Mouse (Mus musculus) heart, embryonic 16.5 days (tissue): ENCODE data around the gene Smagp. TPM values are rescaled to one million over a fixed set of nuclear protein-coding genes. Genes with fewer than 3 reads are reported as not detected.

Source experiments
- ATAC-seq: fragments of 200-750 bp; cut with Nextera tagmentation; replicated peaks from 2 replicates; pipeline ENCODE4 v1.8.0; 2017; ENCODE audit warnings: moderate number of reproducible peaks; ENCODE audit not compliant: insufficient read depth, low FRiP score; ENCODE audit errors: extremely low read depth
- H3K27ac ChIP-seq: fragments of 300-500 bp; sonication (generic); 2 replicates; pipeline ENCODE4 v1.5.1; 2014; ENCODE audit warnings: mild to moderate bottlenecking, low read length, control low read depth, moderate library complexity
- H3K27me3 ChIP-seq: fragments of 300-500 bp; sonication (generic); 2 replicates; pipeline ENCODE4 v1.6.1; 2014; ENCODE audit warnings: low read length, mixed read lengths; ENCODE audit not compliant: control insufficient read depth, insufficient read depth
- H3K36me3 ChIP-seq: fragments of 300-500 bp; sonication (generic); 2 replicates; pipeline ENCODE4 v1.6.1; 2014; ENCODE audit not compliant: control insufficient read depth, insufficient read depth
- H3K4me1 ChIP-seq: fragments of 300-500 bp; sonication (generic); 2 replicates; pipeline ENCODE4 v1.6.1; 2014; ENCODE audit warnings: low read length, mixed read lengths; ENCODE audit not compliant: control insufficient read depth, insufficient read depth
- H3K4me2 ChIP-seq: fragments of 300-500 bp; sonication (generic); 2 replicates; pipeline ENCODE4 v1.6.1; 2014; ENCODE audit warnings: low read depth, mild to moderate bottlenecking, control low read depth, low read length
- H3K4me3 ChIP-seq: fragments of 300-500 bp; sonication (generic); 2 replicates; pipeline ENCODE4 v1.5.1; 2014; ENCODE audit warnings: mild to moderate bottlenecking, control low read depth, low read length
- H3K9ac ChIP-seq: fragments of 300-500 bp; sonication (generic); 2 replicates; pipeline ENCODE4 v1.6.1; 2014; ENCODE audit warnings: low read length, control low read depth
- H3K9me3 ChIP-seq: fragments of 300-500 bp; sonication (generic); replicated peaks from 2 replicates; pipeline ENCODE4 v1.6.1; 2016; ENCODE audit warnings: low read length; ENCODE audit not compliant: control insufficient read depth
- WGBS: fragments of 180-500 bp; shearing (Covaris S2); extraction: QIAGEN DNeasy Blood & Tissue Kit; methylation state at CpG from one replicate; pipeline ENCODE4 v1.1.7; 2014; 5-methylcytosine and 5-hydroxymethylcytosine counted together
- polyA plus RNA-seq: library from polyadenylated mRNA; unstranded; fragments of >200 nt; fragmentation: Nextera tagmentation; extraction: Ambion mirVana; gene quantifications from 2 replicates; pipeline ENCODE4 v1.2.1, GENCODE M21; 2015

Smagp gene
- 16.9 and 17.2 TPM in 2 replicates for polyA plus RNA-seq

GRCm38 (mm10) chr15:100636700-100637501 lies at the start of gene Smagp:
TSS of gene Smagp (minus strand) at chr15:100636940.
- ATAC-seq, result 0 out of 2 replicates have a peak, but pooled peaks have one; percentile 29
- Histone ChIP-seq H3K4me2 (peak within 1 kb of the TSS; percentile 97), H3K4me1 (peaks cover 17% of the 10 kb centered on the region), H3K27me3 (peaks cover 17% of the 10 kb centered on the region), H3K36me3 (no peaks in the 10 kb centered on the region), H3K27ac (peak within 1 kb of the TSS; percentile 48; the same call in 1 of the 2 replicates), H3K4me3 (peak within 1 kb of the TSS; percentile 71), H3K9ac (peak within 1 kb of the TSS; percentile 70), H3K9me3 (no peaks in the 10 kb centered on the region)
- WGBS, result under 1% methylated on average over 74 of the region's 77 CpGs

GRCm38 (mm10) chr15:100686434-100686833 lies 49.7 kb upstream of the Smagp start:
- H3K4me2 ChIP-seq, result no peak overlapping the region
- H3K4me3 ChIP-seq, result no peak overlapping the region
- H3K4me1 ChIP-seq, result peaks cover 3% of the 10 kb centered on the region; the same call in 1 of the 2 replicates
- H3K27me3 ChIP-seq, result no peaks in the 10 kb centered on the region
- no peaks in the 10 kb centered on the region for H3K36me3 ChIP-seq
- no peak overlapping the region for H3K9ac ChIP-seq
- WGBS, result 80% methylated on average over 6 of the region's 6 CpGs
- no peak overlapping the region for H3K27ac ChIP-seq
- no peak for ATAC-seq
- H3K9me3 ChIP-seq, result peaks cover 10% of the 10 kb centered on the region

GRCm38 (mm10) chr15:100685849-100686248 lies 49.1 kb upstream of the Smagp start:
- Histone ChIP-seq H3K27ac (no peak overlapping the region), H3K4me3 (no peak overlapping the region), H3K27me3 (no peaks in the 10 kb centered on the region), H3K4me2 (no peak overlapping the region), H3K9ac (no peak overlapping the region), H3K4me1 (peaks cover 3% of the 10 kb centered on the region; the same call in 1 of the 2 replicates), H3K9me3 (peaks cover 8% of the 10 kb centered on the region), H3K36me3 (no peaks in the 10 kb centered on the region)
- WGBS, result 67% methylated on average over 8 of the region's 8 CpGs
- ATAC-seq, result no peak

- Histone ChIP-seq H3K4me1 (peaks cover 3% of the 10 kb centered on the region; the same call in 1 of the 2 replicates), H3K27ac (no peak overlapping the region), H3K27me3 (no peaks in the 10 kb centered on the region), H3K4me2 (no peak overlapping the region), H3K4me3 (no peak overlapping the region), H3K9me3 (peaks cover 4% of the 10 kb centered on the region), H3K9ac (no peak overlapping the region), H3K36me3 (no peaks in the 10 kb centered on the region)
- 26% methylated on average over 13 of the region's 13 CpGs for WGBS
- no peak for ATAC-seq
Measured at GRCm38 (mm10) chr15:100685255-100685654, 48.5 kb upstream of the Smagp start.

GRCm38 (mm10) chr15:100684450-100684849 lies 47.7 kb upstream of the Smagp start:
- peaks cover 3% of the 10 kb centered on the region; the same call in 1 of the 2 replicates for H3K4me1 ChIP-seq
- H3K27me3 ChIP-seq, result no peaks in the 10 kb centered on the region
- no peak overlapping the region for H3K4me3 ChIP-seq
- no peaks in the 10 kb centered on the region for H3K9me3 ChIP-seq
- H3K27ac ChIP-seq, result no peak overlapping the region
- 42% methylated on average over 10 of the region's 10 CpGs for WGBS
- ATAC-seq, result peak; percentile 24; the same call in 1 of the 2 replicates
- H3K9ac ChIP-seq, result no peak overlapping the region
- H3K36me3 ChIP-seq, result no peaks in the 10 kb centered on the region
- H3K4me2 ChIP-seq, result 0 out of 2 replicates have a peak overlapping the region, but pooled peaks have one; percentile 0

GRCm38 (mm10) chr15:100683041-100683440 lies 46.3 kb upstream of the Smagp start:
- ATAC-seq, result no peak; the same call in 1 of the 2 replicates

GRCm38 (mm10) chr15:100681770-100682169 lies 45.0 kb upstream of the Smagp start:
- Histone ChIP-seq H3K4me3 (no peak overlapping the region), H3K9ac (no peak overlapping the region), H3K9me3 (no peaks in the 10 kb centered on the region), H3K4me1 (no peaks in the 10 kb centered on the region), H3K27me3 (no peaks in the 10 kb centered on the region), H3K27ac (no peak overlapping the region), H3K36me3 (no peaks in the 10 kb centered on the region), H3K4me2 (no peak overlapping the region)
- no peak for ATAC-seq
- 52% methylated on average over 7 of the region's 7 CpGs for WGBS

More at GRCm38 (mm10) chr15:100683041-100683440, 46.3 kb upstream of the Smagp start:
- Histone ChIP-seq H3K4me3 (no peak overlapping the region), H3K27me3 (no peaks in the 10 kb centered on the region), H3K27ac (no peak overlapping the region), H3K4me1 (peaks cover 3% of the 10 kb centered on the region; the same call in 1 of the 2 replicates), H3K9ac (no peak overlapping the region), H3K4me2 (no peak overlapping the region), H3K9me3 (no peaks in the 10 kb centered on the region), H3K36me3 (no peaks in the 10 kb centered on the region)
- WGBS, result 47% methylated on average over 2 of the region's 2 CpGs

- 41% methylated on average over 3 of the region's 3 CpGs for WGBS
- Histone ChIP-seq H3K9ac (no peak overlapping the region), H3K27ac (no peak overlapping the region), H3K4me2 (no peak overlapping the region), H3K9me3 (no peaks in the 10 kb centered on the region), H3K4me3 (no peak overlapping the region), H3K36me3 (no peaks in the 10 kb centered on the region), H3K4me1 (no peaks in the 10 kb centered on the region), H3K27me3 (no peaks in the 10 kb centered on the region)
- ATAC-seq, result no peak
Measured at GRCm38 (mm10) chr15:100680381-100680780, 43.6 kb upstream of the Smagp start.

- Histone ChIP-seq H3K4me3 (no peak overlapping the region), H3K27ac (no peak overlapping the region), H3K9ac (no peak overlapping the region), H3K9me3 (no peaks in the 10 kb centered on the region), H3K4me1 (peaks cover 4% of the 10 kb centered on the region), H3K36me3 (no peaks in the 10 kb centered on the region), H3K27me3 (no peaks in the 10 kb centered on the region), H3K4me2 (no peak overlapping the region)
- ATAC-seq, result no peak
- WGBS, result 83% methylated on average over 14 of the region's 14 CpGs
Measured at GRCm38 (mm10) chr15:100679005-100679404, 42.3 kb upstream of the Smagp start.
